Mouse (Mus musculus) right cerebral cortex, postnatal 14 days (tissue): ENCODE measurements around the gene Wdr91.

ENCODE experiments used
- DNase-seq: peaks from one replicate; pipeline ENCODE4 v3.0.0; 2022

Gene Wdr91

GRCm38 (mm10) chr6:34910371-34911219, at the start of gene Wdr91:
TSS of gene Wdr91 (minus strand) at chr6:34910876.
- DNase-seq = peak; percentile 96

- no peak for DNase-seq
Measured at GRCm38 (mm10) chr6:34959131-34959530, 48.5 kb upstream of the Wdr91 start.

DNA sequence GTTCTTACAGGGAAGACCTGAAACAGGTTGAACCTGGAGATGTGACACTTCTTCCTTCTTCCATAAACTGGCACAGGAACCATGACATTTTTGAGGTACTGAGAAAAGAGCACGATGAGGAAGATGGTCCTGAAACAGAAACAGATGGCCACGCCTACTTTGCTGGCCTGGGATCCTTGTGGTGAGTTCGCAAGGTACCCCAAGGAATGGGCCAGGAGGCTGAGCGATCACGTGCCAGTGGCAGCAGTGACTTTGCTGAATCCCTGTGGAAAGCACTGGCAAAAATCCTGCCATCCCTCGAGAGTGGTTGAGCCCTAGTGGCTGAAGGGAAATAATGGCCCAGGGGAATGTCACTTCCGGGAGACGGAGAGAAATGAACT, 45.2 kb upstream of the Wdr91 start:
- no peak for DNase-seq

- DNase-seq = no peak
Measured at GRCm38 (mm10) chr6:34954926-34955861, 44.5 kb upstream of the Wdr91 start.

GRCm38 (mm10) chr6:34951956-34952667, 41.4 kb upstream of the Wdr91 start:
- DNase-seq = no peak

DNA sequence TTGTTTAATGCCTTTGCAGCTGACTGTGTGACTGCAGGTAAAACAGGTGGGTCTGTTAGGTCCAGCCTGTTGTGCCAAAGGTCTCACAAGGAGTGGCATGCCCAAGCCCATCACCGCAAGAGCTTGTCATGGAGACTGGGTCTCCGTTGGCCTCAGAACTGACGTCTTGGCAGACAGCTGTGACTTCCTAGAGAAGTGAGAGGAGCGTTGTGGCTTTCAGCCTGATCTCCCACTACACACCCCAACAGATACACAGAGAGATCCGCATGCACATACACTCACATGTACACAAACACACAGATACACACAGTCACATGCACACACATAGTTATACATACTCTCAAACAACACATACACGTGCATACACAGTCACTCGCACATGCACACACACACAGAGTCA, 40.8 kb upstream of the Wdr91 start:
- no peak for DNase-seq

- DNase-seq = no peak
Measured at GRCm38 (mm10) chr6:34948461-34948860, 37.8 kb upstream of the Wdr91 start.

DNA sequence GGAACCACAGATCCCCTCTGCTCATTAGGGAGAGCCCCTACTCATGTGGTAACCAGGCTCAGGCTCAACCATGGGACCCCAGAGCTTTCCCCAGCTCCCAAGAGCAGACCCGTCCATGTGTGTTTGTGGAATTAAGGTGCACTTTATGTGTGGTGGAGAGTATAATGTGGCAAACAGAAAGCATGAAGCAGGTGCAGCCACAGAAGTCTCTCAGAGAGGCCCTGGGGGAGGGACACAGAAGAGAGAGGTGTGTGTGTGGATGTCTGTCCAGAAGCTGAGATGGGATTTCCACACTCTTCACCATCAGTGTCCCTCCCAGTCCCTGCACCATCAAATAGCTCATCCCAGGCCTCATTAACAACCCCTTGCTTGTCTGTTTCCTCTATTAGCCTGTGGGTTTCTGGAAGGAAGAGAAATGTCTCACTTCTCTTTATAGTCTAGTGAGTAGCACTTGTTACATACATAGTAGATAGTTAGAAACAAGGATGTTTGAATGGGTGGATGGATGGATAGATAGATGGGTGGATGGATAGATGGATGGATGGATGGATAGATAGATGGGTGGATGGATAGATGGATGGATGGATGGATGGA, 35.9 kb upstream of the Wdr91 start:
- no peak for DNase-seq

- no peak for DNase-seq
Measured at GRCm38 (mm10) chr6:34943499-34943898, 32.8 kb upstream of the Wdr91 start.

GRCm38 (mm10) chr6:34942446-34942845, 31.8 kb upstream of the Wdr91 start:
- no peak for DNase-seq

GRCm38 (mm10) chr6:34941496-34941895, 30.8 kb upstream of the Wdr91 start:
- no peak for DNase-seq

- no peak for DNase-seq
Measured at GRCm38 (mm10) chr6:34939451-34939850, 28.8 kb upstream of the Wdr91 start.

- no peak for DNase-seq
Measured at GRCm38 (mm10) chr6:34938929-34939325, 28.3 kb upstream of the Wdr91 start.

- no peak for DNase-seq
Measured at GRCm38 (mm10) chr6:34938280-34938928, 27.7 kb upstream of the Wdr91 start.

DNA sequence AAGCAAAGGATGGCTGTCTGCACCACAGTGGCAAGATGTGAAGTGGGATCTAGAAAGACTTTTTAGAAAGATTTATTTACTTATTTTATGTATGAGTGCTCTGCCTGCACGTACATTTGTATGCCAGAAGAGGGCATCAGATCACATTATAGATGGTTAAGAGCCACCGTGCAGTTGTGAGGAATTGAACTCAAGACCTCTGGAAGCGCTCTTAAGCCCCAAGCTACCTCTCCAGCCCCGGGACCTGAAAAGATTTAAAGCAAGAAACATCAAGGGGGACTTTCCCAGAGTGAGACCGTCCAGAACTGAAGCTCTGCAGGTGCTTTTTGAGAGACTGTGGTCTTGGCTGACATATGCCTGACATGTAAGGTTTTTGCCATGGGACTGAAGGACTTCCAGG, 26.1 kb upstream of the Wdr91 start:
- no peak for DNase-seq

DNA sequence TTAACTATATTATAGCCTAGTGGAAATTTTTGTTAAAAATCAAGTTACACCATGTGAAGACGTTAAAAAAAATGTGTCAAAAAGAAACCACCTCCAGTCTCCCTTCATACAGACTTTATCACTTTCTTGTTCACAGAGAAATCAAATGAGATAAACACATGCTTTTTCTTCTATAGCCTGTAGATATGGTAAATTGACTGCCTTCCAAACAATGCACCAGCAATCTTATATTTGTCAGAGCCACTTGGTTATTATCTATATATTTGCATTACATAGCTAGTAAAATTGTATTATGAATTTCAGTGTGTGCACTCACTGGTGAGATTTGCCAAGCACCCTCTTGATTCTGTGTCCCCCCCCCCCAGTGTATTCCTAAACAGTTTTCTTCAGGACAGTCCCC, 22.0 kb upstream of the Wdr91 start:
- no peak for DNase-seq

DNA sequence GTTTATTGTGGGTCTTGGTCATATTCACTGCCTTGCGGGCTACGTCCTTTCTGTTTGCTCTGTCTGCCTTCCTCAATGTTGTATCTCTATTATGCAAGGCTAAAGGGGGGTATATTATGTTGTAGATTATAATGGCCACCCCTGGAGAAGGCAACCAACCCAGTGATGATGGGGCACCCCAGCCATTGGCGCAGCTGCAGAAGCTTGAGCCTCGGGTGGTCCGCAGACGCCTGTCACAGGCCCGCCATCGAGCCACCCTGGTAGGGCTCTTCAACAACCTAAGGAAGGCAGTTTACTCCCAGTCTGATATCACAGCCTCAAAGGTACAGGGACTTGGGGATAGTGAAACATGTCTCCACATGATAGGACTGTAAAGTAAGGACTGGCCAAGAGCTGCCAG, 16.9 kb upstream of the Wdr91 start:
- no peak for DNase-seq

GRCm38 (mm10) chr6:34927156-34927555, 16.5 kb upstream of the Wdr91 start:
- DNase-seq = peak; percentile 61

DNA sequence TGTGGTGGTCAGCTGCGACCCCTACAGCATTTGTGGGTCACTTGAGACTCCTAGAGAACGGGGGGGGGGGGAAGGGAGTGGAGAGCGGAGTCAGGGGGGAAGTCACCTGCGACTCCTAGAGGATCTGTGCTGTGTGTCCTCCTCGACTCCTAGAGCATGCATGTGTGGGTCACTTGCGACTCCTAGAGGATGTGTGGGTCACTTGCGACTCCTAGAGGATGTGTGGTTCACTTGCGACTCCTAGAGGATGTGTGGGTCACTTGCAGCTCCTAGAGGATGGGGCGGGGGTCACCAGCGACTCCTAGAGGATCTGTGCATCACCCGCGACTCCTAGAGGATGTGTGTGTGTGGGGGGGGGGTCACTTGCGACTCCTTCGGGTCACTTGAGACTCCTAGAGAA, 11.3 kb upstream of the Wdr91 start:
- peak; percentile 10 for DNase-seq

GRCm38 (mm10) chr6:34920631-34921030, 10.0 kb upstream of the Wdr91 start:
- no peak for DNase-seq

DNA sequence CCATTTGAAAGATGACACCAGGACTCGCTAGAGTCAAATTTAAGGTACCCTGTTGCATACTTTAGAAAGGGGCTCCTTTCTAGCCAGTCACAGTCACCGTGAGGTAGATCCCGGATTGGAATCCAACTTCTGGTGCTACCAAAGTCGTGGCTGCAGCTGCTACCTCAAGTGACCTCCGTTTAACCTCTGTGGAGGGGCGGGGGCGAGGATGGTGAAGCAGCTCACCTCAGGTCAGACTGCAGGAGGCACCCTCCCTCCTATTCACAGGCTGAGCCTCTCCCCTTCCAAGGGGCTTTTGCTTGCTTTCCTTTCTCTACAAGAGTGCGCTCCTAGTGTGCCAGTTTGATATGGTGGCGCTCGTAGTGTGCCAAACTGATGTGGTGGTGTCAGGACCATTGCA, 9.3 kb upstream of the Wdr91 start, which contains the start of gene Stra8:
TSS of gene Stra8 (plus strand) at position 208 of the 400 bp plus-strand sequence.
- no peak for DNase-seq

GRCm38 (mm10) chr6:34919146-34919545, 8.5 kb upstream of the Wdr91 start:
- no peak for DNase-seq
